Mouse (Mus musculus) midbrain, embryonic 15.5 days (tissue): ENCODE results near the gene Frmd4b. TPM values are rescaled to one million over a fixed set of nuclear protein-coding genes. Genes with fewer than 3 reads are reported as not detected.
"Not testable (repeated sequence)": the region's sequence is repeated elsewhere in the genome, so short reads cannot be mapped to it uniquely, and the experiment has no call there.

Experiments
- ATAC-seq: fragments of 200-750 bp; cut with Nextera tagmentation; replicated peaks from 2 replicates; pipeline ENCODE4 v1.8.0; 2017; ENCODE audit warnings: moderate TSS enrichment
- H3K27ac ChIP-seq: fragments of 300-500 bp; sonication (generic); 2 replicates; pipeline ENCODE4 v1.5.1; 2015; ENCODE audit warnings: mild to moderate bottlenecking, inconsistent platforms
- H3K27me3 ChIP-seq: fragments of 300-500 bp; sonication (generic); replicated peaks from 2 replicates; pipeline ENCODE4 v1.6.1; 2015; ENCODE audit warnings: inconsistent platforms
- H3K36me3 ChIP-seq: fragments of 300-500 bp; sonication (generic); replicated peaks from 2 replicates; pipeline ENCODE4 v1.6.1; 2015; ENCODE audit warnings: inconsistent platforms
- H3K4me1 ChIP-seq: fragments of 300-500 bp; sonication (generic); 2 replicates; pipeline ENCODE4 v1.6.1; 2015; ENCODE audit warnings: inconsistent platforms
- H3K4me2 ChIP-seq: fragments of 300-500 bp; sonication (generic); 2 replicates; pipeline ENCODE4 v1.6.1; 2015; ENCODE audit warnings: inconsistent platforms, mild to moderate bottlenecking, moderate library complexity
- H3K4me3 ChIP-seq: fragments of 300-500 bp; sonication (generic); 2 replicates; pipeline ENCODE4 v1.5.1; 2015; ENCODE audit warnings: mild to moderate bottlenecking, inconsistent platforms
- H3K9ac ChIP-seq: fragments of 300-500 bp; sonication (generic); 2 replicates; pipeline ENCODE4 v1.6.1; 2015; ENCODE audit warnings: mild to moderate bottlenecking, inconsistent platforms
- H3K9me3 ChIP-seq: fragments of 300-500 bp; sonication (generic); 2 replicates; pipeline ENCODE4 v1.6.1; 2016; ENCODE audit warnings: inconsistent platforms
- WGBS: fragments of 180-500 bp; shearing (Covaris S2); methylation state at CpG from one replicate; pipeline ENCODE4 v1.1.7; 2015; ENCODE audit warnings: mixed read lengths; 5-methylcytosine and 5-hydroxymethylcytosine counted together
- polyA plus RNA-seq: library from polyadenylated mRNA; unstranded; fragments of >200 nt; fragmentation: Nextera tagmentation; extraction: Ambion mirVana; gene quantifications from 2 replicates; pipeline ENCODE4 v1.2.1, GENCODE M21; 2015

Gene Frmd4b
- polyA plus RNA-seq, 1 experiment from 2014 or later, result 19.9 TPM

DNA sequence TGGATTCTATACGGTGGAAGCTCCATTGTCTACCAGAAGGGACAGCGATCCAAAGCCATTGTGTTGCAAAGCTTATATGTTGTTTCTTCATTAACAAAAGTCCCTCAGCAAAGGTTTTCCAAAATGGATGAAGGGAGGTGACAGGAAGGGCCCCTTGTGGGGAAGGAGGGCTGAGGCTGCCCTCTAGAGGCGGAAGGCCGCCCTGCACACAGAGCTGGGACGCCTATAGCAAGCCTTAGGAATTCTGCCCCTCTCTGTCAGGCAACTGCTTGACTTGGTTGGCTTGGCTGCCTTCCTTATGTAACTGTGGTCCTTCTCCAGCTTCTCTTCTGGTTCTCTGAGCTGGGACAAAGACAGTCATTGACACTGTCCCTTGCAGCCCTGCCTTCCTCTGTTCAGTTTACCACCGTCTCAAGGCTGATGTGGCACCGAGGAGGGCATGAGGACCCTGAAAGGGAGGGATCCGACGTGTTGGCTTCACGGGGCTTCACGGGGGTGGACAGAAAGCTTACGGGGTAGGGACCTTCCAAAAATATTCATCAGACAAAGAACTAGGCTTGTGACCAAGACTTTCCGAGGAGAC, 200.3 kb downstream of the Frmd4b start:
- Histone ChIP-seq H3K4me1 (no peaks in the 10 kb centered on the region), H3K27ac (no peak overlapping the region), H3K9me3 (no peaks in the 10 kb centered on the region), H3K36me3 (no peaks in the 10 kb centered on the region), H3K4me3 (no peak overlapping the region), H3K4me2 (no peak overlapping the region), H3K9ac (no peak overlapping the region), H3K27me3 (no peaks in the 10 kb centered on the region)
- no peak for ATAC-seq
- 60% methylated on average over 13 of the region's 13 CpGs for WGBS

DNA sequence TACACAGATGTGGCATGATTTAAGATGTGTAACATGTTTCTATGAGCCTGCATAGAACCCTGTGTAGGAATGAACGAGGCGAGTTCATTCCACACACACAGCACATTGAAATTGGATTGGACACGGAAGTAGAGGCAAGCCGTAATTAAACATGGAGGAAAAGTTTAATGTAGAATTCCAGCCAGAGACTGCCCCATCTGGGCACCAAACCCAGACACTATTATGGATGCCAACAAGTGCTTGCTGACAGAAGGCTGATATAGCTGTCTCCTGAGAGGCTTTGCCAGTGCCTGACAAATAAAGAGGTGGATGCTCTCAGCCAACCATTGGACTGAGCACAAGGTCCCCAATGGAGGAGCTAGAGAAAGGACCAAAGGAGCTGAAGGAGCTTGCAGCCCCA, 201.8 kb downstream of the Frmd4b start:
- H3K27ac ChIP-seq, ATAC-seq, H3K36me3 ChIP-seq, H3K4me2 ChIP-seq, H3K4me1 ChIP-seq, H3K27me3 ChIP-seq, H3K9ac ChIP-seq, H3K4me3 ChIP-seq, H3K9me3 ChIP-seq: not testable (repeated sequence)
- WGBS, result 84% methylated on average over 4 of the region's 4 CpGs

DNA sequence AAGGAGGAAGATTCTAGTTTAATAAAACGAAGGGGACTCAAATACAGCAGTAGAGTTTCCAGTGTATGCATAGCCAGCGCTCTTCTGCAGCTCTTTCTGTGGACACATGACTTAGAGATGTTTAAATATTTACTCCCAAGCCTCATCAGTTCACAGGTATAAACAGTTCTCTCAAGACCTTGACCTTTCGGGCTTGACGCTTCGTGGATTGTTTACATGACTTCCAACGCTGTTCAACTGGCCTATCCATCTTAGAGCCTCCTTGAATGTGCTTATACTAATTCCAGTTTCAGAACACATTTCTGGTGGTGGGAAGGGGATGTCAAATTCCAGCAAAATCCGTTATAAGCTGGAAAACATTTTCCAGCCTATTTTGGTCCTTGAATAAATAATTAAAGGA, 203.9 kb downstream of the Frmd4b start:
- no peaks in the 10 kb centered on the region for H3K36me3 ChIP-seq
- ATAC-seq, result no peak
- no peak overlapping the region for H3K4me3 ChIP-seq
- no peaks in the 10 kb centered on the region for H3K27me3 ChIP-seq
- no peaks in the 10 kb centered on the region for H3K9me3 ChIP-seq
- 86% methylated on average over 7 of the region's 7 CpGs for WGBS
- H3K27ac ChIP-seq, result no peak overlapping the region
- no peak overlapping the region for H3K9ac ChIP-seq
- H3K4me1 ChIP-seq, result no peaks in the 10 kb centered on the region
- H3K4me2 ChIP-seq, result no peak overlapping the region

DNA sequence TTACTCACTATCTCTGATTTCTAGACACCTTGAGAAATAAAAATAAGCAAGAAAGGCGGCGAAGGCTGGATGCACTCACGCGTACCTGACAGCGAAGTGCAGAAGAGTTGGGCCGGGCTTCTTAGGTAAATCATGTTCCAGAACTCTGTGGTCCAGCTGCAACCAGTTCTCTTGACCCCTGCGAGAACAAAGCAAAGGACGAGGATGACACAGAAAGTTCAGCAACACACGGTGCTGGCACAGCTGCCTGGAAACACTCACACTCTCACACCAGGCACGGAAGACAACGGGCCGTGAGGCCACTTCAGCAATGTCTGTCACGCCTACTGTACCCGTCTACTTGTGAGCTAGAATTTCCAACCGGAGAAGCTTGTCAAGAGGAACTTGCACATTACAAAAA, 204.9 kb downstream of the Frmd4b start:
- no peak overlapping the region for H3K4me3 ChIP-seq
- WGBS, result 90% methylated on average over 15 of the region's 15 CpGs
- H3K27ac ChIP-seq, result no peak overlapping the region
- ATAC-seq, result no peak
- no peak overlapping the region for H3K4me2 ChIP-seq
- H3K4me1 ChIP-seq, result no peaks in the 10 kb centered on the region
- H3K9ac ChIP-seq, result no peak overlapping the region
- no peaks in the 10 kb centered on the region for H3K9me3 ChIP-seq
- H3K27me3 ChIP-seq, result no peaks in the 10 kb centered on the region
- no peaks in the 10 kb centered on the region for H3K36me3 ChIP-seq

DNA sequence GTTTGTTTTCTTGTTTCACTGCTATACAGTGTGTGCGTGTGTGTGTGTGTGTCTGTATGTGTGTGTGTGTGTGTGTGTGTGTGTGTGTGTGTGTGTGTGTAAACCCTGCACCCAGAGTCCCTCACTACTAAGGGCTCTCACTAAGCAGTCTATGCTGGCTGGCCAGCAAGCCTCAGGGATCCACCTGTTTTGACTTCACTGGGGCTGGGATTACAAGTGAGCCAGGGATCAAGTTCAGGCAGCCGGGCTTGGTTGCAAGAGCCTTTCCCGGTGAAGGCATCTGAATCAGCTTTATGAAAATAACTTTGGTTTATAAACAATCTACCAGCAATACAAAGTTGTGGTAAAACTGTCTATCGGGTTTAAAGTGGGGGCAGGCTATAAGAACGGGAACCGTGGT, 206.0 kb downstream of the Frmd4b start:
- no peak overlapping the region for H3K4me3 ChIP-seq
- H3K27me3 ChIP-seq, result no peaks in the 10 kb centered on the region
- H3K36me3 ChIP-seq, result no peaks in the 10 kb centered on the region
- no peaks in the 10 kb centered on the region for H3K9me3 ChIP-seq
- no peak overlapping the region for H3K4me2 ChIP-seq
- H3K4me1 ChIP-seq, result no peaks in the 10 kb centered on the region
- 81% methylated on average over 6 of the region's 6 CpGs for WGBS
- no peak overlapping the region for H3K27ac ChIP-seq
- no peak for ATAC-seq
- no peak overlapping the region for H3K9ac ChIP-seq

DNA sequence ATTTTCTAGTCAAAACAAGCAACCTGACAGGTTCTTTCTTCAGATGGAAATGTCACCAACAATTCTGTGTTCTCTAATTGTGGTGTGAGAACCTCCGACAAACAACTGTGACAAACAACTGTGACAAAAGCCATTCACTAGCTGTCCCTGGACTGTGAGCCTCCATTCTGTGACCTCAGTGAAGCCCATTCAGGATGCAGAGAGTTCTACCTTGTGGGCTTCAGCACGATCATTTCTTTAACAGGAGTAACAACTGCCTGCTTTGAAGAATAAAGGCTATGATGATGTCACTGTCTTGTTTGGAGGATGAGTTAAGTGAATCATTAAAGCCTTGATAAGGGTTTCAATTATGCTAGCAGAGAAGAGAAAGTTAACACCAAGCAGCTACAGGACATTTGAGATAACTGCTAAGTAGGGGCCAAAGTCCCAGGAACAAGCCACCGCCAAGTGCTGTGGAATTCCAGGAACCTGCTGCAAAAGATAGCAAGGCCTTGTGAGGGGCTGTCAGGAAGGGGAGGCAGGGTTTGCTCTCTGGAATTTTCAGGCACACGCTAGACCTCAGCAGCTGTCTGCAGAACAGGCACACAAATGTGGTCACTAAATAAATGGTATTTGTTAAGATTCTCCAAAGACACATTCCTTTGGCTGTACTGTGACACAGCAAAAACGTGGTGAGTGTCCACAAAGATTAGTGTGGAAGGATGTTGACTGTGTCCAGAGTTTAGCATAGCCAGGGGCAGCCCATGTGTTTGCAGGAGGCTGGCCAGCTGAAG, 207.7 kb downstream of the Frmd4b start:
- H3K9ac ChIP-seq, result no peak overlapping the region
- H3K4me2 ChIP-seq, result no peak overlapping the region
- WGBS, result 39% methylated on average over 5 of the region's 5 CpGs
- ATAC-seq, result no peak
- H3K4me3 ChIP-seq, result no peak overlapping the region
- no peaks in the 10 kb centered on the region for H3K9me3 ChIP-seq
- no peaks in the 10 kb centered on the region for H3K4me1 ChIP-seq
- no peaks in the 10 kb centered on the region for H3K27me3 ChIP-seq
- H3K36me3 ChIP-seq, result no peaks in the 10 kb centered on the region
- no peak overlapping the region for H3K27ac ChIP-seq

DNA sequence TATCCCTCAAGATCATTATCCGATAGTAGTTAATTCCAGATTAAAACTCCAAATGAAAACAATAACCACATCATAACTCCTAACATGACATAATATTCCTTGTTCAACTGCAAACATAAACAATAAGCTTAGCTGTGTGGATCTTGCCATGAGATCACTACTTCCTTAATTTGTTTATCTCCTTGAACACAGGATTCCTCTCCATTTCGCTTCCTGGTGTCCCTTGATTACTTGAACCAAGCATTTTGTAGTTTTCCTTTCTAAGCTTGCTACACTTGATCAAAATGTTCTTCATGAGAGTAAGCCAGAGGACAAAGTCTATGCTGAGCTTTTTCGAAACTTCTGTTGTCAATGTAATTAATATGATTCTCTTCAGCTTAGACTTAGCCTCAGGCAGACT, 209.4 kb downstream of the Frmd4b start:
- WGBS, result 89% methylated on average over 3 of the region's 3 CpGs

DNA sequence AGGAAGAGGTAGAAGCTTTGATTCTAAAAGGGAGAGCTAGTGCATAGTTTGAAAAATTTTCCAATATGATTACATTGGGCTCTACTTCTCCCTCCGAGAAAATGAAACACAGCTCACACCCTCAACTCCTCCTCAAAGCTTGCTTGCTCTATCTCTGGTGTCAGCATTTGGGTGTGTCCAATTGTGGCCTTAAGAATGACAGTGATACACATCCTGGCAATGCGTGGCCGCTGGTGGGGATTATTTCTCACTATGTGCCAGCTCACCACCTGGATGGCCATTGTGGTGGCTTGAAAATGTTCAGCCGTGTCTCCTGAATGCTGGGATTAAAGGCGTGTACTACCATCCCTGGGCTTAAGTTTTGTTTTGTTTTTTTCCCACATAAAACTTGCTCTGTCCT, 209.9 kb downstream of the Frmd4b start:
- no peaks in the 10 kb centered on the region for H3K4me1 ChIP-seq
- no peak overlapping the region for H3K27ac ChIP-seq
- H3K4me3 ChIP-seq, result no peak overlapping the region
- no peaks in the 10 kb centered on the region for H3K27me3 ChIP-seq
- 81% methylated on average over 5 of the region's 5 CpGs for WGBS
- H3K9ac ChIP-seq, result no peak overlapping the region
- no peak overlapping the region for H3K4me2 ChIP-seq
- no peak for ATAC-seq
- no peaks in the 10 kb centered on the region for H3K9me3 ChIP-seq
- no peaks in the 10 kb centered on the region for H3K36me3 ChIP-seq

More for the DNA sequence above, 209.4 kb downstream of the Frmd4b start:
- Histone ChIP-seq H3K4me3 (no peak overlapping the region), H3K4me2 (no peak overlapping the region), H3K9me3 (no peaks in the 10 kb centered on the region), H3K36me3 (no peaks in the 10 kb centered on the region), H3K4me1 (no peaks in the 10 kb centered on the region), H3K9ac (no peak overlapping the region), H3K27me3 (no peaks in the 10 kb centered on the region), H3K27ac (no peak overlapping the region)
- ATAC-seq, result no peak

DNA sequence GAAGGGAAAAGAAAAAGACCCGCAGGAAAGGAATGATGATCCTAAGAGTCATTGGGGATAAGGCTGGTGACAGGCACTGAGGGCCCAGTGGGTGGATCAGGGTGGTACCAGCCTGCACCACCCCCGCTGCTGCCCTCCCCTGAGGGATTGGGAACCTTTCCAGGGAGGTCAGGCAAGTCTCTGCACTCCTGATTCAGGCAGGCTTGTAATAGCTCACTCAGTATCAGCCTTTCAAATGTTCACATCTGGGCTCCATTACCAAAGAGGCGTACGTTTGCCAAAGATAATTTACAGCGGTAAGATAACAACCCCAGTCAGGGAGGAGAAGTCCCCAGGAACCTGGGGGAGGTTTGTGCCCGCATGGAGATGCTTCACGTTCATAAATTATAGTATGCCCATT, 212.0 kb downstream of the Frmd4b start:
- Histone ChIP-seq H3K9me3 (no peaks in the 10 kb centered on the region), H3K4me3 (no peak overlapping the region), H3K36me3 (no peaks in the 10 kb centered on the region), H3K27ac (no peak overlapping the region), H3K4me1 (no peaks in the 10 kb centered on the region), H3K9ac (no peak overlapping the region), H3K27me3 (no peaks in the 10 kb centered on the region), H3K4me2 (no peak overlapping the region)
- no peak for ATAC-seq
- 59% methylated on average over 7 of the region's 7 CpGs for WGBS

DNA sequence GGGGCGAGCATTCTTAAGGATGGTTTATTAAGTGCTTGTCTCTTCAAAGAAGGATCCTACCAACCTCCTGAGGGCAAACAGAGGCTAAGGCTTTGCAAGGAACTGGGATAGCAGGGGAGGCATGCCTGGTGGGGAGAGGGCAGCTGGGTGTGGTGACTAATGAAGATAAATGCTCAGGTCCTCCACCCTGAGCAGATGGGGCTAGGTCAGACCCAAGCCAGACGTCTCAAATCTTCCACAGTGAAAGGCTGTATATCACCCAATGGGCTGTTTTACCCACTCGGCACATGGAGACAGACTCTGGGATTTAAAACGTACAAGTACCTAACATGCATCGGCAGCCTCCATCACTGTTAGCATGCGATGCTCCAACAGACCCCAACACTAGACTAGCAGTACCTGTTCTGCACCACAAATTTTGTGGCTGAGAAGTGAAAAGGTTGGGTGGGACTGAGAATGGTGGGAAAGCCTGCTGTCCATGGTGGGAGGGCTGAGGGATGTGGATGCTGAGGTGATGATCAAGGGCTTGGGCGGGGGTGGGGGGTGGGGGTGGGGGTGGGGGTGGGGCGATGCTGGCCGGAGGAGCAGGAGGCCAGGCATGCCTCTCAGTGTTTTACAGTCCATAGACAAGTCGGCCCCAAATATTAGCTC, 214.4 kb downstream of the Frmd4b start:
- WGBS, result 78% methylated on average over 10 of the region's 10 CpGs
- Histone ChIP-seq H3K9me3 (no peaks in the 10 kb centered on the region), H3K36me3 (no peaks in the 10 kb centered on the region), H3K4me3 (no peak overlapping the region), H3K4me1 (0 out of 2 replicates have a peak, but pooled peaks cover 1% of the 10 kb centered on the region), H3K27me3 (no peaks in the 10 kb centered on the region), H3K27ac (no peak overlapping the region), H3K9ac (no peak overlapping the region), H3K4me2 (no peak overlapping the region)
- ATAC-seq, result no peak

DNA sequence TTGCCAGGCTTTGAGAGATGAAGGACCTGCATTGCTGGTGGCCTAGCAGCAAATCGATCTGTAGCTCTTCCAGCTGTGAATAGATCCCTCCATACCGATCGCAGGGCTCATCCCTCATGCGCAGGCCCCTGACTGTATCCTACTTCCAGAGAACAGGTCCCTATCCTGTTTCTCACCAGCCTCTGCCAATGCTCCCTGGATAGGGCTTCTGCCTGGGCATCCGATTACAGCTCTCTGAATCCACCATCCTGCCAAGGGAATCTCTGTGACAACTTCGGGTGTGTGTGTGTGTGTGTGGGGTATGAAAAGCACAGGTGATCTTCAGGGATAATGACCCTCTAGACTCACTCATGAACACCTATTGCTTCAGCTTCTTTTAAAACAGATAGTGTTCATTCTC, 216.9 kb downstream of the Frmd4b start:
- no peak overlapping the region for H3K4me3 ChIP-seq
- H3K9me3 ChIP-seq, result no peaks in the 10 kb centered on the region
- no peaks in the 10 kb centered on the region for H3K27me3 ChIP-seq
- 89% methylated on average over 6 of the region's 6 CpGs for WGBS
- no peak overlapping the region for H3K27ac ChIP-seq
- no peak for ATAC-seq
- no peak overlapping the region for H3K4me2 ChIP-seq
- no peaks in the 10 kb centered on the region for H3K36me3 ChIP-seq
- H3K4me1 ChIP-seq, result peaks cover 20% of the 10 kb centered on the region
- H3K9ac ChIP-seq, result no peak overlapping the region

DNA sequence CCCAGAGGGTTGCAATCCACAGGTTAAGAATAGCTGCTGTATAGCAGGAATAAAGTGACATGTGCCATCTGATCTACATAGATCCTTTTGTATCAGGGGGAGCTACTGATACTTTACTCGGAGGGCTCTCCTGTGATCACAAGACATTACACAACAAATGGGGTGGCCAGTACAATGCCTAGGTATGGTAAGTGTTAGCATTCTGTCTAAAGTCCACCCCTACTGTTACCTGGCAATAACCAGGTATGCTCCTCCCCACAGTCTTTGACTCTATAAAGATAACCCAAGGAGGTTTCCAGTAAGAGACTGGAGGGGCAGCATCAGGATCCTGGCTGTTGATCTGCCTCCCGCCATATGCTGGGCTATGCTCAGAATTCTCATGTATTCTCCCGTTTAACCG, 219.4 kb downstream of the Frmd4b start:
- WGBS, result 79% methylated on average over 4 of the region's 4 CpGs
- H3K4me1 ChIP-seq, result peaks cover 29% of the 10 kb centered on the region
- no peak overlapping the region for H3K27ac ChIP-seq

DNA sequence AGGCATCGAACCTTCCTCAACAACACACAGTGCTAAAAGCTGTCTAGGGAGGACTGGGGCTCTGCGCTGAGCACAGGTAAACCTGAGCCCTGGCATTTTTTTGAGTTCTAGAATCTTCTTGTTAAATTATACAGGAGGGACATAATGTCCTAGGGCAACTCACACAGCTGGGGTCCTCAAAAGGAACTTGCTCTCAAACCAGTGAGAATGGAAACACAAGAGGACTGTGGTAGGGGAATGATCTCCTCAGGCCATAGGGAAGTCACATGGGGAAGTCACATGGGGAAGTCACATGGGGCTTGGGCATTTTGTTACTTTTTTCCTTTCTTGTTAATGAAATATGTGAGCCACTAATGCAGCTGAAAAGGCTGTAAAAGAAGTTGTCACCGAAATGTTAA, 220.4 kb downstream of the Frmd4b start:
- Histone ChIP-seq H3K4me1 (peaks cover 29% of the 10 kb centered on the region), H3K27me3 (no peaks in the 10 kb centered on the region), H3K9ac (no peak overlapping the region), H3K9me3 (no peaks in the 10 kb centered on the region), H3K27ac (no peak overlapping the region), H3K4me2 (no peak overlapping the region), H3K36me3 (no peaks in the 10 kb centered on the region), H3K4me3 (no peak overlapping the region)
- WGBS, result 45% methylated on average over 3 of the region's 3 CpGs
- ATAC-seq, result peak; percentile 45; the same call in 1 of the 2 replicates

More for the DNA sequence above, 219.4 kb downstream of the Frmd4b start:
- Histone ChIP-seq H3K9me3 (no peaks in the 10 kb centered on the region), H3K4me2 (no peak overlapping the region), H3K4me3 (no peak overlapping the region), H3K9ac (no peak overlapping the region), H3K27me3 (no peaks in the 10 kb centered on the region), H3K36me3 (no peaks in the 10 kb centered on the region)
- no peak for ATAC-seq
